Mouse (Mus musculus) layer of hippocampus, postnatal 25 days (tissue): ENCODE measurements at regions not wholly inside any gene's neighbourhood (a gene's known extent, or its start where the extent isn't known, plus 50 kb on each side); places are given as distances from the start of the nearest gene placed in this dataset.

ENCODE experiments used
- DNase-seq, 2 experiments: peaks; one replicate each; pipeline ENCODE4 v3.0.0; 2022; ENCODE audit warnings: mixed read lengths in 2 of 2, low spot score in 1 of 2; ENCODE audit errors: extremely low spot score in 1 of 2
- microRNA-seq, 2 experiments: library from miRNA; unstranded; fragments of <30 nt; microRNA quantifications; one replicate each; pipeline ENCODE4 v1.2.0; 2021

DNA sequence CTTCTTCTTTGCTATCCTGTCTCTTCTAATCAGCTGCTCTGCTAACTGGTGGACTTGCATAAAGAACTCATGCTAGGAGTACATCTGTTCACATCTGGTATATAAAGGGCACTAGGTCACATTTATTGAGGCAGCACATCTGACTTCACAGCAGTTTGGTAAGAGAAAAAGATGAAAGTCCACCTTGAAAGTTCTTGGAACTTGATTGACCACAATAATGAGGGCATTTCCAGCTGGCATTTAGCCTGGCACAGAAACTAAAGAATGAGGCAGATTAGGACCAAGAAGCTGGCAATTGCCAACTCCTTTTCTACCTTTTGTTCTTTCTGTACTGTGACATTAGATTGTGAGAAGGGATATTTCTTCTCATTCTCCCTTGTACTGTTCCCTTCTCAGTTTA is 799.3 kb downstream of the Tlr4 start:
- DNase-seq, result no peak

DNA sequence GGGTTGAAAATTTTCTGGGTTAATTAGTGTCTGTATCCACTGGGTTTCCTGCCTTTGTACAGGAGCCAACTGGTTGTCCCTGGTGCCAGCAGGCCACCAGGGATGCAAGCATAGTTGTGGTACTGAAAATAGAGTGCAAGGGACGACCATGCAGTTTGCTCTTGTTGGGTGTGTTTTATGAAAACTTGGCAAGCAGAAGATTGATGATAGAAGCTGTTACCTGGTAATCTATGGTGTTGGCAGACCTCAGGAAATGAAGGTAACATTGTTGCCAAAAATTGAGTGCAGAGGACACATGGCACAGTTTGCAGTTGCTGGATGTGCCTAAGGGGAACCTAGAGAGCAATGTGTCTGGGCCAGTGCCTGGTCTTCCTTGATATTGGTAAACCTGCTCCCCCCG is 818.7 kb downstream of the Tlr4 start:
- no peak for DNase-seq

DNA sequence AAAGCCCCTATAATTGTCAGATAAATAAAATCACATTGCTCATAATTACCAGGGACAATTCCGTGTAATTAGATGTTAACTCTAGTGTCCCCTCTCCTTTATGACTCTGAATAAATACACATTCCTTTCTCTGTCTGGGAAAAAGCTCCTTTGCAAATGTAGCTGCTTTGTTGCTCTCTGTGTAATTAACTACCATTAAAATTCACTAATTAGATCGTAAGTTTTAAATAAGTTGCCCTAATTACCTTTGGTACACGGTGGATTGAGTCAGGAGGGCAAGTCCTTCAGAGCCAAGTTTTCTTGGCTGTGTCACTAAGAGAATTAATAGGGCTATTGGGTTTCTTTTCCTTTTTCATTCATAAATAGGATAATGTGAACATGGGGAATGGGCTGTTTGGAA is 834.7 kb downstream of the Tlr4 start:
- no peak for DNase-seq

DNA sequence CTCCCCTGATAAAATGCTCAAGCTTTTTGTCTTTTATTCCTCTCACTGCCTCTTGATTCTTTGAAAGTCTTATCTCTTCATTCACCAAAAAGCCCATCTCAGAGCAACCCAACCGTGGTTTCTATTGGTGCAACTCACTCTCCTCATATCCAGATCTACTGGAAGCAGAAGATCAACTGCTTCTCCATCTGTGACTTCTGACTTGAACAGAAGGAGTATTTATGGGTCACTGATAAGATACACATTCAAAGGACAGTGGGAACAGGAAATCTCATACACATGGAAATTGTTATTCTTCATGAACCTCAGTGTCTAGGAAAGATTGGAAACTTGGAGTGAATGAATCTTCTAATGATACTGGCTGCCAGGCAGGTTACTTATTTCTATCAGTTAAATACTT is 846.6 kb downstream of the Tlr4 start:
- no peak for DNase-seq

DNA sequence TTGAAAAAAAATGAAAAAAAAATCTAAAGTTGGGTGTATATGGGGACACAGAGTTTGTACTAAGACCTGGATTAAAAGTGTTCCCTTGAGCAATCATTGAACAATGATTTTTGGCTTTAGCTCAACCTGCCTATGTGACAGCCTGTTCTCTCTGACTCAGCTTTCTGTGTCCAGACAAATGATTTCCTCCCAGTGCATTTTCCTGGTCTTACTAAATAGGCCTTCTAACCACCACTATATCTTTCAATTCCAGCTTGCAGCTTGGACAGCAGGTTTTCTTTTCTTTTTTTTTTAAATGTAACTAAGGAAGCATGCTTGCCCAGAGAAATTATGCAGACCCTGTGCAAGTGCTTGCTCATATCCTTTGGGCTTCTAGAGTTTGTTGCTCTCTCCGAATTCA is 850.2 kb downstream of the Tlr4 start:
- no peak for DNase-seq

DNA sequence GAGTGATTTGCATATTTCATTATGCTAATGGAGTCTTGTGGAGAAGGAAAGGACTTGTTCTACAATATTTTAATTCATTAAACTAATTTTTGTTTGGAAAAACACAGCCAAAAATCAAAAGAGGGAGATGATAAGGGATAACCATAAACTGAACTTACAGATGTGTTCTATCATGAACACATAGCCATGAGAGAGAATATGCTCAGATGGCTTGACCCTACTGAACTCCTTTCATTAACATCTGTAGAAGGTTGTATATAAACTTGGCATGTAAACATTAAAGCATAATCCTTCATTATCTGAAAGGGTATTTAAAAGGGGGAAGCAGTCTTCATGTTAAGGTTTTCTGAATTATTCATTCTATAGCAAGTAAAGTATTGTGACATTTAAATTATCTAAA is 871.1 kb downstream of the Tlr4 start:
- DNase-seq, result no peak

Small RNA genes in the stretch of these regions (microRNA-seq; reads per million reads assigned to microRNA genes)
- 0 reads per million in 2 experiments for gene Gm44497
